ENCODE assay signal across 24 mouse cellular contexts in genomic region chr16:12119463-12119862, GRCm38 (mm10).
"Had no signal": no experiment of that assay in that cellular context is flagged by ENCODE, and none has a peak within 500 bp of the region (broad histone marks: within the 10 kb centered on the region; RNA-seq: fewer than 3 reads in every experiment).

No protein-coding gene starts in this region.

- H3K27ac ChIP-seq: gastrocnemius, adult 2 months; heart, adult 2 months; heart, embryonic 13.5 days; heart, embryonic 15.5 days; hindbrain, embryonic 10.5 days; hindbrain, embryonic 12.5 days; hindbrain, embryonic 14.5 days; intestine, embryonic 15.5 days; limb, embryonic 10.5 days; limb, embryonic 12.5 days; liver, embryonic 13.5 days; liver, embryonic 15.5 days had no signal

- DNase-seq: forebrain, postnatal 0 days; gastrocnemius, adult 2 months; gastrocnemius, postnatal 10 days; gastrocnemius, postnatal 25 days; heart, adult 2 months; heart, postnatal 14 days; heart, postnatal 4 days; kidney, adult 18-20 months; kidney, adult 8-10 months; kidney, postnatal 10 days; kidney, postnatal 25 days; kidney, postnatal 4 days; layer of hippocampus, adult 9-11 months; liver; liver, embryonic 13.5 days had no signal

- H3K4me3 ChIP-seq: gastrocnemius, adult 2 months; heart, adult 2 months; heart, embryonic 13.5 days; heart, embryonic 15.5 days; hindbrain, embryonic 10.5 days; hindbrain, embryonic 12.5 days; intestine, embryonic 15.5 days; limb, embryonic 10.5 days; limb, embryonic 12.5 days; liver, embryonic 13.5 days; liver, embryonic 15.5 days had no signal
